Mouse (Mus musculus) lung, adult 10 weeks (tissue): Measurements from ENCODE around the gene AI593442. TPM values are rescaled to one million over a fixed set of nuclear protein-coding genes. Genes with fewer than 3 reads are reported as not detected.

ENCODE experiments used
- polyA plus RNA-seq: library from polyadenylated mRNA; stranded (reverse); fragments of 350-450 nt; fragmentation: Illumina TruSeq; extraction: RNeasy Lipid Tissue Mini Kit (QIAGEN cat#74804); gene quantifications from one replicate; pipeline ENCODE4 v1.2.3, GENCODE M21; 2014; ENCODE audit warnings: low read depth, low replicate concordance; ENCODE audit not compliant: insufficient read depth

Gene AI593442
- polyA plus RNA-seq, result not detected

DNA sequence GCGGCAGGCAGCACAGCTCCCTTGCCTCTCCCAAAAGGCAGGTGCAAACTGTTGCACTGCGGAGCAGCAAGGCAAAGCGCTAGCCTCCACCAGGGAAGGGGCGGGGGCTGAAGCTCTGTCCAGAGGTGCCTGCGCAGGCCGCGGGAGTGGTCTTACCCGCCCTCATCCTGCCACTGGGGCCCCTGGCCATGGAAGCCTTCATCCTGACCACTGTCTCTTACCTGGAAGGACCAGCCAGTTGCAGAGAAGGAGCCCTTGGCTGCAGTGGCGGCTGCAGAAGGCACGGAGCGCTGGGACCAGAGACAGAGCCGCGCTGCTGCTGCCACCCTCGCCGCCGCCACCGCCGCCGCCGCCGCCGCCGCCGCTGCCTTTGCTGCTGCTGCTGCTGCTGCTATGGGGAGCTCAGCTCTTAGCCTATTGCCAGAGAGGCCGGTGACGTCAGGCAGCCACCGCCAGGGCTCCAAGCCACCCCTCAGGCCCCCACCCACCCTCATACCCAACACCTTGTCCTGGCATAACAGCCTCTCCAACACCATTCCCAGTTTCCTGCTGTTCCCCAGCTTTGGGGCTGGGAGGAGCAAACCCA lies at the start of gene AI593442:
TSS of gene AI593442 (minus strand) at position 419 of the 586 bp plus-strand sequence.

